Mouse (Mus musculus) heart, postnatal 0 days (tissue): Measurements from ENCODE around the gene Vgll4.

Experiments used
- CTCF ChIP-seq: IDR thresholded peaks from 2 replicates; pipeline ENCODE4 v1.5.1; 2016; ENCODE audit warnings: antibody characterized with exemption, control low read depth, low read depth
- EP300 ChIP-seq: IDR thresholded peaks from 2 replicates; pipeline ENCODE4 v1.6.1; 2016; ENCODE audit warnings: antibody characterized with exemption, low read depth

- TF ChIP-seq CTCF (no peak), EP300 (no peak)
Measured at GRCm38 (mm10) chr6:114876546-114876945, 93.2 kb downstream of the Vgll4 start.
